Mouse (Mus musculus): Measurements from ENCODE around the gene Ccdc153.

The Ccdc153 gene

DNA sequence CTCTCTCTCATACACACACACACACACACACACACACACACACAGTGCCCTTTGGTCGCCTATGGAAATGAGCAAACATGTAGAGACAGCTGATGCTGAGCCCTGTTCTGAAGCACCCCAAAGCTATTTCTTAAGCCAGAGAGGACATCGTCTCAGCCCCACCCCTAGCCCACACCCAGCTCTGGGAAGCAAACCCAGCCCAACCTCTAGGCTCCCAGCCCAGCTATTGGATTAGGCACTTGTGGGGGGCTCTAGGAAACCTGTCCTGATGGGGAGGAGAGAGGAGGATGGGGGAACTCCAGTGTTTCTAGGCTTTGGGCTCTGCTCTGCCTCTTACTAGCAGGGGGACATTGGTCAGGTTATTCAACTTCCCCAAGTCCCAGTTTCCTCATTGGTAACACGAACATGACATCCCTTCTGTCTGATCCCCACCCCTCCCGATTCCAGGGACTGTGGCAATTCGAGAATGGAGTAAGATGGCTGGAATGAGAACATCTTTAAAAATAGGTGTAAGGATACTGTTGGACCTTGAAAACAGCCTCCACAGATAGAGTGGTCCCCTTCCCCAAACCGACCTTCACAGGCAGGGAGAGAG lies 45.9 kb downstream of the Ccdc153 start:
- DNase-seq (ENCODE audit: low spot score in 2 of 2): no peak

DNA sequence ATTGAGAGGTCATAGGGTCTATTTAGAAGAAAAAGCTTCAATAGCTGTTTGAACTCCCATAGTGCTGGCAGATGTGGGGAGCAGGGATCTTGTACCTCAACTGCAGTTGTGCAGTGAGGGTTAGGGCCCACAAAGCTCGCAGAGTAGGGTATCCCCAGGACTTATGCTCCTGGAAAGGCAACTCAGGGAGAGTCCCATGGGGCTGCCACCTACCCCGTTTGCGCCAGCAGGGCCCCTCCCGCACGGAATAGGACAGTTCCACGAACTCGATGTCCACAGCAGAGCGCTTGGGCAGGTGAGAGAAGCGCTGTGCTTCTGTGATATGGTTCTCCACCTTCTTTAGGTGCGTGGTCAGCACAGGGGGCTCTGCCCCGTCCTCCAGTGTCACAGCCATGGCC lies 46.5 kb downstream of the Ccdc153 start:
- no peak for DNase-seq (ENCODE audit: low spot score in 2 of 2)

GRCm38 (mm10) chr9:44287401-44288075 lies 47.1 kb downstream of the Ccdc153 start:
- DNase-seq (ENCODE audit: low spot score in 2 of 2): peak; percentile 33 to 41

DNA sequence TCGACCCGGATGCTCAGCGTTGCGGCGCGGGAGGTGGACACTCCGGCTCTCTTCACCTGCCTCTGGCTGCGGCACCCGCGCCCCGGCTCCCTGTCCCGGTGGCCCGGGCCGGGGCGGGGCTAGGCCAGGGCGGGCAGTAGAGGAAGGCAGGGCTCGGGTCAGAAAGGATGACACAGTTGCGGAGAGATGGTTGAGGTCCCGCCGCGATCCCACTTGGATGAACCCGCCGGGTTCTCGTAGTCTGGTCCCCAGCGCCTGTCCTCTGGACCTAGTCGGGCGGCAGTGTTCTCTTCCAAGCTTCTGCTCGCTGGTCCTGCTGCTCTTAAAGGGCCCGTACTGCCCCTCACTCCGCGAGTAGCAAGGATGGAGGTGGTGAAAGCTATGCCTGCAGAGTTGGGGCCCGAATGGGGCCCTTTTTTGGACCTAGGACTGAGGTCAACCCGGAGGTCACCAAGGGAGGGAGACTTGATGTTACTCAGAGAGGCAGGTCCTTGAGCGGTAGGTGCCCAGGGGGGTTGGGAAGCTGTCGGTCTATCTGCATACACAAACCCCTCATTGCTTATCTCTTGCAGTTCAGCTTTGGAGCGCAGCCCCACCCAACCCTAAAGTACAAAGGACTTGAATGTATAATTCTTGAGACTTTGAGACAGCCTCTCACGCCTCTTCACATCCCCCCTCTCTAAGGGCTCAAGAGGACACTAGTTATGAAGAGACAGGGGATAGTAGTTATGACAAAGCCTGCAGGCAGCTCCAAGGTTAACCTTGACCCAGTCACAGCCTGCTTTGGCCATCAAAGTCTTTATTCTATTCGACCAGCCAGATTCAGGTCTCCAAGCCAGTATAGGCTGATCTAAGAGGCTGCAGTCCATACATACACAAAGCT lies 47.8 kb downstream of the Ccdc153 start, which contains the start of gene Abcg4:
TSS of gene Abcg4 (minus strand) at position 540 of the 883 bp plus-strand sequence.
- peak in 1 of 2 experiments; percentile 37 for DNase-seq (ENCODE audit: low spot score in 2 of 2)

GRCm38 (mm10) chr9:44288959-44289291 lies 48.4 kb downstream of the Ccdc153 start:
- DNase-seq (ENCODE audit: low spot score in 2 of 2): no peak

- no peak for DNase-seq (ENCODE audit: low spot score in 2 of 2)
Observed at GRCm38 (mm10) chr9:44292490-44292889, 52.0 kb downstream of the Ccdc153 start.
